Mouse (Mus musculus) small intestine, adult 2 months (tissue): Measurements from ENCODE around the gene Nap1l4.

Source experiments
- CTCF ChIP-seq: fragments of 200-500 bp; IDR thresholded peaks from 2 replicates; pipeline ENCODE4 v1.5.1; 2012; ENCODE audit warnings: low read depth, mild to moderate bottlenecking, control low read depth, inconsistent platforms, low read length, moderate library complexity, mixed read lengths; ENCODE audit not compliant: insufficient replicate concordance, insufficient read length; ENCODE audit errors: extremely low read depth
- POLR2A ChIP-seq: fragments of 200-500 bp; IDR thresholded peaks from 2 replicates; pipeline ENCODE4 v1.6.1; 2012; ENCODE audit warnings: low read depth, mild to moderate bottlenecking, control low read depth, inconsistent platforms, low read length, moderate library complexity

- TF ChIP-seq CTCF (no peak), POLR2A (no peak)
Measured at GRCm38 (mm10) chr7:143482541-143482940, 66.4 kb downstream of the Nap1l4 start.
